Mouse (Mus musculus) gastrocnemius, postnatal 4 days (tissue): ENCODE data around the gene Arhgef11. TPM values are rescaled to one million over a fixed set of nuclear protein-coding genes. Genes with fewer than 3 reads are reported as not detected.
"Not testable (repeated sequence)": the region's sequence is repeated elsewhere in the genome, so short reads cannot be mapped to it uniquely, and the experiment has no call there.

Experiments
- DNase-seq, 2 experiments: peaks; one replicate each; pipeline ENCODE4 v3.0.0; 2021 to 2022; ENCODE audit warnings: low spot score in 2 of 2, mixed read lengths in 2 of 2
- long read RNA-seq, 2 experiments: library from polyadenylated mRNA; stranded (forward); transcript quantifications; one replicate each; pipeline ENCODE4 v2.0.0; 2021
- total RNA-seq, 2 experiments: library from RNA; stranded (reverse); gene quantifications; 2 replicates each; pipeline ENCODE4 v1.2.3; 2021

The Arhgef11 gene
- 10 to 100 TPM; 22.6 to 24.3 TPM for total RNA-seq
- long read RNA-seq, experiment 1, partial matches to known transcripts: 9 of 16 reads
- long read RNA-seq, experiment 1, other reads (novel, unspliced or antisense): 7 of 16 reads
- long read RNA-seq, experiment 2, partial matches to known transcripts: 9 of 17 reads
- long read RNA-seq, experiment 2, other reads (novel, unspliced or antisense): 8 of 17 reads

GRCm38 (mm10) chr3:87616957-87617810, at the start of gene Arhgef11:
Gene Arhgef11, plus strand, starts transcription at chr3:87617559.
- peak; percentile 77 to 84 for DNase-seq

GRCm38 (mm10) chr3:87568681-87569080, 48.7 kb upstream of the Arhgef11 start:
- DNase-seq: no peak

- no peak for DNase-seq
Measured at GRCm38 (mm10) chr3:87575766-87576165, 41.6 kb upstream of the Arhgef11 start.

GRCm38 (mm10) chr3:87582259-87582658, 35.1 kb upstream of the Arhgef11 start:
- DNase-seq: no peak

GRCm38 (mm10) chr3:87593793-87594192, 23.6 kb upstream of the Arhgef11 start:
- DNase-seq: no peak

- not testable (repeated sequence) for DNase-seq
Measured at GRCm38 (mm10) chr3:87595328-87595727, 22.0 kb upstream of the Arhgef11 start.

GRCm38 (mm10) chr3:87601077-87601476, 16.3 kb upstream of the Arhgef11 start:
- not testable (repeated sequence) for DNase-seq

- DNase-seq: no peak
Measured at GRCm38 (mm10) chr3:87616354-87616753, 1.0 kb upstream of the Arhgef11 start.

- no peak for DNase-seq
Measured at GRCm38 (mm10) chr3:87617811-87618130, 412 bp downstream of the Arhgef11 start.

GRCm38 (mm10) chr3:87618240-87618639, 881 bp downstream of the Arhgef11 start:
- no peak for DNase-seq

GRCm38 (mm10) chr3:87618981-87619710, 1.8 kb downstream of the Arhgef11 start:
- DNase-seq: no peak

- no peak for DNase-seq
Measured at GRCm38 (mm10) chr3:87620218-87620891, 3.0 kb downstream of the Arhgef11 start.

- DNase-seq: no peak
Measured at GRCm38 (mm10) chr3:87624899-87625298, 7.5 kb downstream of the Arhgef11 start.

- peak in 1 of 2 experiments; percentile 14 for DNase-seq
Measured at GRCm38 (mm10) chr3:87630899-87631298, 13.5 kb downstream of the Arhgef11 start.

GRCm38 (mm10) chr3:87631408-87631807, 14.0 kb downstream of the Arhgef11 start:
- DNase-seq: no peak

GRCm38 (mm10) chr3:87635514-87635913, 18.2 kb downstream of the Arhgef11 start:
- DNase-seq: no peak

- DNase-seq: no peak
Measured at GRCm38 (mm10) chr3:87643453-87643852, 26.1 kb downstream of the Arhgef11 start.

- DNase-seq: no peak
Measured at GRCm38 (mm10) chr3:87646174-87646573, 28.8 kb downstream of the Arhgef11 start.

GRCm38 (mm10) chr3:87649063-87649462, 31.7 kb downstream of the Arhgef11 start:
- no peak for DNase-seq

- no peak for DNase-seq
Measured at GRCm38 (mm10) chr3:87658348-87658747, 41.0 kb downstream of the Arhgef11 start.

- no peak for DNase-seq
Measured at GRCm38 (mm10) chr3:87659692-87660429, 42.5 kb downstream of the Arhgef11 start.
